Mouse (Mus musculus) small intestine, adult 2 months (tissue): ENCODE data around the gene Cadps.

Experiments used
- CTCF ChIP-seq: fragments of 200-500 bp; IDR thresholded peaks from 2 replicates; pipeline ENCODE4 v1.5.1; 2012; ENCODE audit warnings: low read depth, mild to moderate bottlenecking, control low read depth, inconsistent platforms, low read length, moderate library complexity, mixed read lengths; ENCODE audit not compliant: insufficient replicate concordance, insufficient read length; ENCODE audit errors: extremely low read depth
- POLR2A ChIP-seq: fragments of 200-500 bp; IDR thresholded peaks from 2 replicates; pipeline ENCODE4 v1.6.1; 2012; ENCODE audit warnings: low read depth, mild to moderate bottlenecking, control low read depth, inconsistent platforms, low read length, moderate library complexity

DNA sequence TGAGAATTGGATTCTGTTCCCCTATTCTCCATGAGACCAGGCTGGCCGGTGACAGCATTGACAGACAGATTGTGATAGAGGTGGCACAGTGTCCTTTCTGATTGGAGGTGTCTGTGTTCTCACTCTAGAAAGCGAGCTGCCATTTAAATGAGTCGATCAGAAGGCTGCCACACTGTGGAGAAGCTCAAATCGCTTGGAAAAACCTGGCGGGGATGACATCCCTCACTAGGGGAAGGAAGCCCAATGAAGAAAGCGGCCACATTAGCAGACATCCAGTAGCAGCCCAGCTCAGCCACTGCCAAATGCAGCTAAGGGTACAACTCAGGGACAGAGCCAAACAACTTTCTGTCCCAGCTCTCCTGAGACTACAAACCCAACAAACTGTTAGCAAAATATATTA is 397.6 kb downstream of the Cadps start:
- TF ChIP-seq POLR2A (no peak), CTCF (no peak)
